Mouse (Mus musculus) CH12.LX (cell line): ENCODE results near the gene Aars. TPM values are rescaled to one million over a fixed set of nuclear protein-coding genes. Genes with fewer than 3 reads are reported as not detected.

Experiments
- DNase-seq: peaks from one replicate; pipeline ENCODE4 v3.0.0-alpha.2; 2013; ENCODE audit errors: extremely low read depth
- H3K27ac ChIP-seq: 2 replicates; pipeline ENCODE4 v1.5.1; 2012; ENCODE audit warnings: low read depth, mild to moderate bottlenecking, control low read depth, moderate library complexity; ENCODE audit not compliant: insufficient read depth
- H3K27me3 ChIP-seq: replicated peaks from 2 replicates; pipeline ENCODE3; 2012; ENCODE audit warnings: inconsistent platforms
- H3K36me3 ChIP-seq, 2 experiments: replicated peaks in 1 of 2; 2 replicates each; pipeline versions ENCODE3 to v1.6.1; 2012; ENCODE audit warnings: inconsistent platforms in 1 of 2, low read length in 1 of 2, mild to moderate bottlenecking in 1 of 2, mixed read lengths in 1 of 2, moderate library complexity in 1 of 2; ENCODE audit not compliant: control insufficient read depth in 1 of 2, insufficient read depth in 1 of 2
- H3K4me1 ChIP-seq, 2 experiments: 2 replicates each; pipeline ENCODE4 v1.6.1; 2012; ENCODE audit warnings: inconsistent platforms in 1 of 2, moderate library complexity in 1 of 2; ENCODE audit not compliant: insufficient read depth in 2 of 2, control insufficient read depth in 1 of 2
- H3K4me2 ChIP-seq: 2 replicates; pipeline ENCODE4 v1.6.1; 2012; ENCODE audit warnings: low read depth, mild to moderate bottlenecking, control low read depth; ENCODE audit not compliant: poor library complexity, insufficient read depth, severe bottlenecking
- H3K4me3 ChIP-seq, 3 experiments: fragments of 150-350 bp in 1 of 3; sonication (generic) in 1 of 3; replicated peaks in 1 of 3; 2 replicates each; pipeline versions ENCODE3 to v1.5.1; 2011 to 2012; ENCODE audit warnings: low read depth in 2 of 3, low read length in 2 of 3, mild to moderate bottlenecking in 2 of 3, moderate library complexity in 2 of 3, control low read depth in 1 of 3, improper control_type of control experiment in 1 of 3, inconsistent platforms in 1 of 3, mixed read lengths in 1 of 3; ENCODE audit not compliant: poor library complexity in 1 of 3
- H3K79me2 ChIP-seq: replicated peaks from 2 replicates; pipeline ENCODE4 v1.6.1; 2012; ENCODE audit warnings: mild to moderate bottlenecking, moderate library complexity; ENCODE audit not compliant: control insufficient read depth, poor library complexity, insufficient read depth, severe bottlenecking; ENCODE audit errors: extremely low read depth
- H3K9ac ChIP-seq: 2 replicates; pipeline ENCODE4 v1.6.1; 2012; ENCODE audit warnings: low read depth, mild to moderate bottlenecking, control low read depth, moderate library complexity; ENCODE audit not compliant: insufficient read depth
- H3K9me3 ChIP-seq: replicated peaks from 2 replicates; pipeline ENCODE3; 2012; ENCODE audit warnings: low read length, inconsistent platforms, mixed read lengths
- BHLHE40 ChIP-seq: IDR thresholded peaks from 2 replicates; pipeline ENCODE4 v1.6.1; 2011; ENCODE audit warnings: mild to moderate bottlenecking, low read depth, low read length, improper control_type of control experiment
- CHD1 ChIP-seq: IDR thresholded peaks from 2 replicates; pipeline ENCODE4 v1.6.1; 2012; ENCODE audit warnings: low read depth, low read length, improper control_type of control experiment, inconsistent platforms
- CHD2 ChIP-seq: IDR thresholded peaks from 2 replicates; pipeline ENCODE4 v1.6.1; 2011; ENCODE audit warnings: low read length, improper control_type of control experiment
- E2F4 ChIP-seq: IDR thresholded peaks from 2 replicates; pipeline ENCODE4 v1.6.1; 2011; ENCODE audit warnings: low read depth, low read length, improper control_type of control experiment; ENCODE audit not compliant: insufficient replicate concordance
- ELF1 ChIP-seq: IDR thresholded peaks from 2 replicates; pipeline ENCODE4 v1.6.1; 2014; ENCODE audit warnings: low read depth, mild to moderate bottlenecking, inconsistent platforms, low read length, improper control_type of control experiment
- EP300 ChIP-seq: IDR thresholded peaks from 2 replicates; pipeline ENCODE4 v1.6.1; 2011; ENCODE audit warnings: low read length, improper control_type of control experiment
- ETS1 ChIP-seq: conservative IDR thresholded peaks from 2 replicates; pipeline ENCODE4 v1.6.1; 2012; ENCODE audit warnings: low read depth, mild to moderate bottlenecking, inconsistent platforms, low read length, improper control_type of control experiment, moderate library complexity
- GABPA ChIP-seq: IDR thresholded peaks from 2 replicates; pipeline ENCODE4 v1.6.1; 2012; ENCODE audit warnings: low read depth, low read length, improper control_type of control experiment, inconsistent platforms; ENCODE audit not compliant: insufficient replicate concordance
- HCFC1 ChIP-seq: IDR thresholded peaks from 2 replicates; pipeline ENCODE4 v1.6.1; 2012; ENCODE audit warnings: low read depth, mild to moderate bottlenecking, inconsistent platforms, low read length, improper control_type of control experiment
- JUN ChIP-seq: IDR thresholded peaks from 2 replicates; pipeline ENCODE4 v1.6.1; 2011; ENCODE audit warnings: low read depth, mild to moderate bottlenecking, low read length, improper control_type of control experiment, moderate library complexity; ENCODE audit not compliant: insufficient read depth
- JUND ChIP-seq: conservative IDR thresholded peaks from 2 replicates; pipeline ENCODE4 v1.6.1; 2011; ENCODE audit warnings: low read depth, low read length, improper control_type of control experiment
- KAT2A ChIP-seq: IDR thresholded peaks from 2 replicates; pipeline ENCODE4 v1.6.1; 2012; ENCODE audit warnings: low read length, improper control_type of control experiment, inconsistent platforms; ENCODE audit not compliant: insufficient replicate concordance
- MAX ChIP-seq: IDR thresholded peaks from 2 replicates; pipeline ENCODE4 v1.6.1; 2011; ENCODE audit warnings: low read length, improper control_type of control experiment
- MEF2A ChIP-seq: IDR thresholded peaks from 2 replicates; pipeline ENCODE4 v1.6.1; 2014; ENCODE audit warnings: low read depth, mild to moderate bottlenecking, inconsistent platforms, low read length, improper control_type of control experiment, borderline replicate concordance
- MXI1 ChIP-seq: IDR thresholded peaks from 2 replicates; pipeline ENCODE4 v1.6.1; 2011; ENCODE audit warnings: mild to moderate bottlenecking, low read depth, low read length, improper control_type of control experiment
- MYC ChIP-seq: IDR thresholded peaks from 2 replicates; pipeline ENCODE4 v1.6.1; 2011; ENCODE audit warnings: low read depth, mild to moderate bottlenecking, improper control_type of control experiment, low read length
- NELFE ChIP-seq: IDR thresholded peaks from 2 replicates; pipeline ENCODE4 v1.6.1; 2011; ENCODE audit warnings: low read depth, low read length, improper control_type of control experiment
- NRF1 ChIP-seq: IDR thresholded peaks from 2 replicates; pipeline ENCODE4 v1.6.1; 2014; ENCODE audit warnings: low read depth, mild to moderate bottlenecking, inconsistent platforms, low read length, improper control_type of control experiment, moderate library complexity
- PAX5 ChIP-seq: IDR thresholded peaks from 2 replicates; pipeline ENCODE4 v1.6.1; 2012; ENCODE audit warnings: low read length, inconsistent platforms, mixed read lengths
- POLR2A ChIP-seq: IDR thresholded peaks from 2 replicates; pipeline ENCODE4 v1.6.1; 2011; ENCODE audit warnings: low read depth, mild to moderate bottlenecking, improper control_type of control experiment, low read length
- RAD21 ChIP-seq: IDR thresholded peaks from 2 replicates; pipeline ENCODE4 v1.6.1; 2011; ENCODE audit warnings: low read depth, mild to moderate bottlenecking, low read length, improper control_type of control experiment, moderate library complexity
- SIN3A ChIP-seq: IDR thresholded peaks from 2 replicates; pipeline ENCODE4 v1.6.1; 2012; ENCODE audit warnings: low read length, improper control_type of control experiment, inconsistent platforms
- SMC3 ChIP-seq: IDR thresholded peaks from 2 replicates; pipeline ENCODE4 v1.6.1; 2011; ENCODE audit warnings: low read depth, low read length, improper control_type of control experiment
- TBP ChIP-seq: conservative IDR thresholded peaks from 2 replicates; pipeline ENCODE4 v1.6.1; 2011; ENCODE audit warnings: low read depth, low read length, improper control_type of control experiment
- TCF12 ChIP-seq: IDR thresholded peaks from 2 replicates; pipeline ENCODE4 v1.6.1; 2014; ENCODE audit warnings: low read depth, mild to moderate bottlenecking, inconsistent platforms, low read length, improper control_type of control experiment
- USF1 ChIP-seq: IDR thresholded peaks from 2 replicates; pipeline ENCODE4 v1.6.1; 2014; ENCODE audit warnings: low read depth, mild to moderate bottlenecking, inconsistent platforms, low read length, improper control_type of control experiment
- USF2 ChIP-seq: conservative IDR thresholded peaks from 2 replicates; pipeline ENCODE4 v1.6.1; 2011; ENCODE audit warnings: low read depth, low read length, improper control_type of control experiment
- ZKSCAN1 ChIP-seq: IDR thresholded peaks from 2 replicates; pipeline ENCODE4 v1.6.1; 2012; ENCODE audit warnings: low read depth, inconsistent platforms, low read length, improper control_type of control experiment, borderline replicate concordance
- ZMIZ1 ChIP-seq: IDR thresholded peaks from 2 replicates; pipeline ENCODE4 v1.6.1; 2012; ENCODE audit warnings: low read depth, mild to moderate bottlenecking, inconsistent platforms, low read length, improper control_type of control experiment
- ZNF384 ChIP-seq: IDR thresholded peaks from 2 replicates; pipeline ENCODE4 v1.6.1; 2012; ENCODE audit warnings: low read depth, low read length, improper control_type of control experiment, inconsistent platforms
- dilution Hi-C: fragments of 300-500 bp; cut with MboI; formaldehyde crosslinking; loops from 2 replicates; pipeline ENCODE4 v1.14.3; 2020; ENCODE audit warnings: low sequenced_read_pairs; ENCODE audit not compliant: extremely low pct_unique_long_range_greater_than_20kb, extremely low pct_ligation_motif_present
- in situ Hi-C: fragments of 300-500 bp; cut with MboI; formaldehyde crosslinking; loops from 3 replicates; pipeline ENCODE4 v1.14.3; 2019; ENCODE audit warnings: low sequenced_read_pairs, low pct_ligation_motif_present, low pct_unique_long_range_greater_than_20kb, mixed read lengths
- polyA plus RNA-seq: library from polyadenylated mRNA; unstranded; fragments of >175 nt; gene quantifications from 2 replicates; pipeline ENCODE4 v1.2.1, GENCODE M21; 2012; ENCODE audit warnings: low read depth; ENCODE audit not compliant: insufficient read length
- total RNA-seq, 2 experiments: library from RNA; depleted of rRNA; stranded (reverse); fragments of 300-350 nt in 1 of 2; fragments of >200 nt in 1 of 2; gene quantifications; 2 replicates each; pipeline ENCODE4 v1.2.3; 2012 to 2014

Aars gene
- total and polyA plus RNA-seq, 3 experiments, result 81.9 to 142 (median 130) TPM

GRCm38 (mm10) chr8:111031572-111031971, 1.4 kb upstream of the Aars start, which contains the start of gene Ddx19b:
Gene Ddx19b, minus strand, starts transcription at chr8:111031751.
- dilution Hi-C loops, result no loop called here
- peaks cover 5 to 36% of the 10 kb centered on the region in 2 experiments; a peak in 3 of 4 replicates for H3K4me1 ChIP-seq

DNA sequence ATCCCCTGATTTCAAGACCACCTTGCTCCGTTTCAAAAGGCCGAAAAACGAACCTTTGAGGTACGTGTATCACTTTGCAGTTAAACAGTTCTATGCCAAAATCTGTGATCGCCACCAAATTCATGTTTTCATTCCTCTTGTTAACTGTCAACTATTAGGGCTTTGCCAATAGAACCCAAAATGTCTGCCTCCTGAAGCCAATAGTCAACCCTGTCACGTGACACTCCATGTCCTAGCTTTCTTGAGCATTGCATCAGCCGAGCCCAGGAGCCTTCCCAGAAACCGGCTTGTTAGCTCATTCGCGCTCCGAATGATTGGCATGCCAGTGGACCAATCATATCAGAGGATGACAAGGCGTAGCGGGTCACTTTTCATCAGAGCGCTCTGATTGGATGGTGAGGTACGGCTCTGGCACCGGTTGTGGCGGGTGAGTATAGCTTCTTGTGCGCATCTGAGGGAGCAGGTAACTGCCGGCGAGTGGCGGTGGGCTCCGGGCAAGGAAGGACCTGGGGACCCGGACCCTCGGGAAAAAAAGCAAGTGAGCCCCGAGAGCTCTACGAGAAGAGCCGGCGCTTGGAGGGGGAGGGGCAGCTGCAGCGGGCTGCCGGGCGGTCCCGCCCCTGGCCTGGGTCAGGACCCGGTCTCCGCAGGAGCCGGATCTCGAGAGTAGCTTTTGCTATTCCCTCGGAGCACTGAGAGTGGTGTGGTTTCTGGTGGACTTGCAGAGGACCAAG, 705 bp downstream of the Aars start:
- Histone ChIP-seq H3K9ac (peak overlapping the region; percentile 100), H3K36me3 (peaks cover 24 to 37% of the 10 kb centered on the region in 2 experiments), H3K27ac (peak overlapping the region; percentile 43; the same call in 1 of the 2 replicates), H3K27me3 (no peaks in the 10 kb centered on the region), H3K79me2 (peaks cover 43% of the 10 kb centered on the region), H3K4me3 (peak overlapping the region; percentile 71 to 92 (median 74)), H3K4me1 (peaks cover 5 to 41% of the 10 kb centered on the region in 2 experiments; a peak in 3 of 4 replicates), H3K4me2 (0 out of 2 replicates have a peak overlapping the region, but pooled peaks have one; percentile 32), H3K9me3 (no peaks in the 10 kb centered on the region)
- peak; percentile 100 for DNase-seq
- dilution Hi-C loops (no loop called here), in situ Hi-C loops (no loop called here)
- TF ChIP-seq GABPA, result no peak
- peak; percentile 74; the same call in 1 of the 2 replicates for TF ChIP-seq TCF12
- TF ChIP-seq KAT2A, result 0 out of 2 replicates have a peak, but pooled peaks have one; percentile 46
- no peak for TF ChIP-seq RAD21
- peak; percentile 99 for TF ChIP-seq USF1
- no peak for TF ChIP-seq SMC3
- peak; percentile 45; the same call in 1 of the 2 replicates for TF ChIP-seq JUN
- peak; percentile 79 for TF ChIP-seq MXI1
- peak; percentile 93; the same call in 1 of the 2 replicates for TF ChIP-seq E2F4
- no peak; the same call in none of the 2 replicates for TF ChIP-seq SIN3A
- peak; percentile 97 for TF ChIP-seq CHD2
- peak; percentile 99 for TF ChIP-seq MAX
- peak; percentile 87 for TF ChIP-seq POLR2A
- peak; percentile 59 for TF ChIP-seq NRF1
- peak; percentile 76 for TF ChIP-seq HCFC1
- TF ChIP-seq NELFE, result peak; percentile 61
- TF ChIP-seq JUND, result peak; percentile 61
- peak; percentile 56 for TF ChIP-seq EP300
- peak; percentile 99 for TF ChIP-seq USF2
- peak; percentile 59; the same call in 1 of the 2 replicates for TF ChIP-seq ELF1
- no peak for TF ChIP-seq PAX5
- peak; percentile 91 for TF ChIP-seq TBP
- TF ChIP-seq ZNF384, result no peak
- TF ChIP-seq MEF2A, result 0 out of 2 replicates have a peak, but pooled peaks have one; percentile 57
- TF ChIP-seq MYC, result peak; percentile 95
- TF ChIP-seq ETS1, result peak; percentile 36; the same call in 1 of the 2 replicates
- peak; percentile 79; the same call in 1 of the 2 replicates for TF ChIP-seq CHD1
- peak; percentile 83 for TF ChIP-seq ZMIZ1

More at GRCm38 (mm10) chr8:111031572-111031971, 1.4 kb upstream of the Aars start, which contains the start of gene Ddx19b:
- no peaks in the 10 kb centered on the region for H3K27me3 ChIP-seq
- H3K9ac ChIP-seq, result peak within 1 kb of the TSS; percentile 87
- H3K79me2 ChIP-seq, result peaks cover 28% of the 10 kb centered on the region
- peaks cover 11 to 20% of the 10 kb centered on the region in 2 experiments for H3K36me3 ChIP-seq
- H3K27ac ChIP-seq, result no peak within 1 kb of the TSS
- in situ Hi-C loops, result no loop called here
- H3K9me3 ChIP-seq, result no peaks in the 10 kb centered on the region
- H3K4me3 ChIP-seq, result peak within 1 kb of the TSS; percentile 56 to 66 (median 64)
- no peak for DNase-seq
- TF ChIP-seq TBP (no peak), JUND (no peak), ELF1 (no peak), ZKSCAN1 (no peak), SIN3A (no peak), ETS1 (no peak), BHLHE40 (no peak)
- H3K4me2 ChIP-seq, result peak within 1 kb of the TSS; percentile 72
